Mouse (Mus musculus) heart, adult 18-20 months (tissue): ENCODE results near the gene Olfr57. TPM values are rescaled to one million over a fixed set of nuclear protein-coding genes. Genes with fewer than 3 reads are reported as not detected.
"Not testable (repeated sequence)": the region's sequence is repeated elsewhere in the genome, so short reads cannot be mapped to it uniquely, and the experiment has no call there.

Experiments
- DNase-seq, 2 experiments: peaks; one replicate each; pipeline ENCODE4 v3.0.0; 2021 to 2022; ENCODE audit warnings: mixed read lengths in 1 of 2
- long read RNA-seq, 2 experiments: library from polyadenylated mRNA; stranded (forward); transcript quantifications; one replicate each; pipeline ENCODE4 v2.0.0; 2021
- total RNA-seq, 2 experiments: library from RNA; stranded (reverse); gene quantifications; 2 replicates each; pipeline ENCODE4 v1.2.3; 2021

Olfr57 gene
- total RNA-seq: not detected
- long read RNA-seq, experiment 1: 0 reads
- long read RNA-seq, experiment 2: 0 reads

GRCm38 (mm10) chr10:79028441-79028840 lies at the start of gene Olfr57:
TSS of gene Olfr57 (plus strand) at chr10:79028741.
- no peak for DNase-seq

- DNase-seq: no peak
Measured at GRCm38 (mm10) chr10:78980750-78981149, 47.8 kb upstream of the Olfr57 start, which contains the start of gene Olfr1352. TSS of gene Olfr1352 (plus strand) at chr10:78981050.

- DNase-seq: no peak
Measured at GRCm38 (mm10) chr10:79012172-79012571, 16.4 kb upstream of the Olfr57 start, which contains the start of gene Olfr1351. TSS of gene Olfr1351 (plus strand) at chr10:79012472.

- DNase-seq: not testable (repeated sequence)
Measured at GRCm38 (mm10) chr10:79042457-79042856, 13.9 kb downstream of the Olfr57 start.

- DNase-seq: not testable (repeated sequence)
Measured at GRCm38 (mm10) chr10:79057370-79057769, 28.8 kb downstream of the Olfr57 start.

Other genes with a start within 250 kb of the Olfr57 start
- gene Slc1a6, start 248.2 kb upstream of the Olfr57 start, total RNA-seq: not detected
- gene Olfr1356, start 176.6 kb upstream of the Olfr57 start, total RNA-seq: not detected
- gene Olfr1355, start 153.2 kb upstream of the Olfr57 start, total RNA-seq: not detected
- not detected for gene Olfr1354, start 115.6 kb upstream of the Olfr57 start, total RNA-seq
- gene Olfr8, start 78.1 kb upstream of the Olfr57 start, total RNA-seq: not detected
- not detected for gene Olfr1353, start 65.4 kb upstream of the Olfr57 start, total RNA-seq
- not detected for gene Olfr1352, start 47.7 kb upstream of the Olfr57 start, total RNA-seq
- not detected for gene Olfr1351, start 16.3 kb upstream of the Olfr57 start, total RNA-seq
- 1 to 10 TPM; 8.0 to 8.5 TPM for gene 2610008E11Rik, start 68.9 kb downstream of the Olfr57 start, total RNA-seq
- gene Vmn2r80, start 120.0 kb downstream of the Olfr57 start, total RNA-seq: not detected
- not detected for gene Vmn2r81, start 219.0 kb downstream of the Olfr57 start, total RNA-seq